Mouse (Mus musculus): Measurements from ENCODE around the gene Ide. TPM values are rescaled to one million over a fixed set of nuclear protein-coding genes. Genes with fewer than 3 reads are reported as not detected.

The Ide gene
- polyA plus RNA-seq, 1 experiment from 2014 or later = 48.7 TPM

DNA sequence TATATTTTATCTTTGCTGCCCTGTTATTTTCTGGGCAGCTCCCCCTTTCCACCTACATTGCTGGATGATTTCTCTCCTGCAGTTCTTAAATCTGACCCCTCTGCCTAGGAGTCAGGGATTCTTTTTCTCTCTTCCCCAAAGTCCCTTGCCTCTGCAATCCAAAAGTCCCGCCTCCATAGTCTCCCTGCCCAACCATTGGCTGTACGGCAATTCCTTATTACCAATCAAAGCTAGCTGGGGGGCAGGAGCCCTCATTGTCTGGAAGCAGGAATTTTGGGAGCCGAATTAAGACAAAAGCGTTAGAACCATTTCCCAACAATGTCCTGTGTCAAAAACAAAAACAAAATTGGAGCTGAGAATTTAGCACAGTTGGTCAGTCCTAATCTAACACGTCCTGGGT, 24.9 kb upstream of the Ide start:
- no peak overlapping the region for H3K27ac ChIP-seq (replicated peaks)
- 30% methylated on average over 5 of the region's 5 CpGs for WGBS
- ATAC-seq (ENCODE audit: low FRiP score, low read depth) = no peak

DNA sequence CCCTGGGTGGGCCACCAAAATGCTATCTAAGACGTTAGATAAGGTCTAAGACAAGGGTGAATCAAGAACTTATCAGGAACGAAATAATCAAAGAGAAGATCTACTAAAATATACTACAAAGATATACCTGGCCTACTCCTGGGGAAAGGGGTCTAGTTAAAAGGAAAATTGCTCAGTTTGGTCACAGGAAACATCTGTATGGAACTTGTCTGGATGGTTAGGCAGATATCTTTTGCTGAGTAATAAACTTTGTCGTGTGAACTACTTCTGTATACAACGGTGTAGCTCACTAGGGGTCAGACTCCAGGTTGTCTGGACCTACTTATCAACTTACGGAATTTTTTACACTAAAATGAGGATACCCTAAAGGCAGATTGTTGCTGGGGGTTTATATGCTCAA, 22.4 kb upstream of the Ide start:
- Histone ChIP-seq H3K4me1 (0 out of 2 replicates have a peak, but pooled peaks cover 3% of the 10 kb centered on the region), H3K9me3 (no peaks in the 10 kb centered on the region), H3K27me3 (no peaks in the 10 kb centered on the region), H3K4me3 (no peak overlapping the region), H3K4me2 (replicated peaks) (no peak overlapping the region), H3K9ac (replicated peaks) (no peak overlapping the region), H3K36me3 (no peaks in the 10 kb centered on the region), H3K27ac (replicated peaks) (no peak overlapping the region)
- ATAC-seq (ENCODE audit: low FRiP score, low read depth) = no peak
- WGBS = 79% methylated on average over 5 of the region's 5 CpGs

More for the DNA sequence above, 24.9 kb upstream of the Ide start:
- no peak overlapping the region for H3K4me3 ChIP-seq
- no peaks in the 10 kb centered on the region for H3K4me1 ChIP-seq
- no peak overlapping the region for H3K9ac ChIP-seq (replicated peaks)
- H3K27me3 ChIP-seq = no peaks in the 10 kb centered on the region
- no peaks in the 10 kb centered on the region for H3K36me3 ChIP-seq
- H3K4me2 ChIP-seq (replicated peaks) = no peak overlapping the region
- no peaks in the 10 kb centered on the region for H3K9me3 ChIP-seq

DNA sequence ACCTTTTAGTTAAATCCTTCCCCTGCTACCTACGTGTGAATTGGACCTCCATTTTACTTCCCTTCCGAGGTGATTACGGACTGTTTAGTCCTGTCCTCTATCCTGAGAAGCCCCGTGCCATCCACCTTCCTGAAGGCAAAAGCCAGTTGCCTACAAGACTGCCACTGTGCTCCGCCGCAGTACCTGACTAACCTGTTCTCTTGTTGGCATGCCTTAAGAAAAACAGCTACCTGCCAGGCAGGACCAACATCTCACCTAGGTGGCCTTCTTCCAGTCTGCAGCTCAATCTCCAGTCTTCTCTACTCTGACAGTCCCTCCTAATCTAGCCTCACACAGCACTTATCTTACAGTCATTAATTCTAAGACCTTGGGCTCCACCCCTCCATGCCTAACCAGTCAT, 15.7 kb upstream of the Ide start:
- WGBS = 95% methylated on average over 6 of the region's 6 CpGs
- 0 out of 2 replicates have a peak, but pooled peaks cover 9% of the 10 kb centered on the region for H3K36me3 ChIP-seq
- H3K9me3 ChIP-seq = no peaks in the 10 kb centered on the region
- H3K4me2 ChIP-seq (replicated peaks) = no peak overlapping the region
- 0 out of 2 replicates have a peak, but pooled peaks cover 3% of the 10 kb centered on the region for H3K4me1 ChIP-seq
- no peak for ATAC-seq (ENCODE audit: low FRiP score, low read depth)
- no peaks in the 10 kb centered on the region for H3K27me3 ChIP-seq
- H3K9ac ChIP-seq (replicated peaks) = no peak overlapping the region
- H3K27ac ChIP-seq (replicated peaks) = no peak overlapping the region
- no peak overlapping the region for H3K4me3 ChIP-seq

DNA sequence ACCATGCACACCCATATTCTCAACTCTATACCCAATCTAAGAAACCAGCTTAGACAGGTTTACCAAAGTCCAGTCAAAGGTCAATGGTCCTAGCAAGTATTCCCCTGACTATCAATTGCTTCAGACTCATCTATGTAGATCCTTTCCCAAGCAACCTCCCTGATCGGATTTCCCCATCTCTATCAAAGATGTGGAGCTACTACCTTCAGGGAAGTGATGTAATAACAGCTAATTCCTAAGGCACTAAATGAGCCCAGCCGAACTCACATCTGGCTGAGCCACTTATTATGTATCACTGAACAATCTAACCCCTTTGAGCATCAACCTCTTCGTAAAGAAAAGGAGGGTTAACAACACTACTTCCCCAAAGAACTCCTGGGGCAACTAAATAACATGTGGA, 15.1 kb upstream of the Ide start:
- 91% methylated on average over 3 of the region's 3 CpGs for WGBS
- Histone ChIP-seq H3K9me3 (no peaks in the 10 kb centered on the region), H3K27me3 (no peaks in the 10 kb centered on the region), H3K4me2 (replicated peaks) (no peak overlapping the region), H3K27ac (replicated peaks) (no peak overlapping the region), H3K4me1 (0 out of 2 replicates have a peak, but pooled peaks cover 3% of the 10 kb centered on the region), H3K9ac (replicated peaks) (no peak overlapping the region), H3K4me3 (no peak overlapping the region), H3K36me3 (0 out of 2 replicates have a peak, but pooled peaks cover 9% of the 10 kb centered on the region)
- no peak for ATAC-seq (ENCODE audit: low FRiP score, low read depth)

DNA sequence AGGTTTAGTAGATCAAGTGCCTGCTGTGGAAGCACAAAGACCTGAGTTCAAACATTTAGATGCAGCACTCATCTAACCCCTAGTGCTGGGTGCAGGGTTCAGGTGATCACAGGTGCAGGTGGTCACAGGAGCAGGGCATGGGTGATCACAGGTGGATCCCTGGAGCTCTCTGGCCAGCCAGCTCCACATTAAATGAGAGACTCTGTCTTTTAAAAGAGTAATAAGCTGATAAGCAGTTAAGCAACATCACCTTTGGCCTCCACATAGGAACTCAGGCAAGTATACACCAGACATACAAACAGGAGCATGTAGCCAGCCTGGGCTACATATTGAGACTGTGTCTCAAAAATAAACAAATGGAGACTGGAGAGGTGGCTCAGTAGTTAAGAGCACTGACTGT, 11.3 kb upstream of the Ide start:
- no peak overlapping the region for H3K9ac ChIP-seq (replicated peaks)
- H3K4me1 ChIP-seq = no peaks in the 10 kb centered on the region
- H3K36me3 ChIP-seq = 0 out of 2 replicates have a peak, but pooled peaks cover 9% of the 10 kb centered on the region
- H3K27me3 ChIP-seq = no peaks in the 10 kb centered on the region
- no peaks in the 10 kb centered on the region for H3K9me3 ChIP-seq
- no peak overlapping the region for H3K4me3 ChIP-seq
- H3K4me2 ChIP-seq (replicated peaks) = no peak overlapping the region
- no peak overlapping the region for H3K27ac ChIP-seq (replicated peaks)
- no peak for ATAC-seq (ENCODE audit: low FRiP score, low read depth)

DNA sequence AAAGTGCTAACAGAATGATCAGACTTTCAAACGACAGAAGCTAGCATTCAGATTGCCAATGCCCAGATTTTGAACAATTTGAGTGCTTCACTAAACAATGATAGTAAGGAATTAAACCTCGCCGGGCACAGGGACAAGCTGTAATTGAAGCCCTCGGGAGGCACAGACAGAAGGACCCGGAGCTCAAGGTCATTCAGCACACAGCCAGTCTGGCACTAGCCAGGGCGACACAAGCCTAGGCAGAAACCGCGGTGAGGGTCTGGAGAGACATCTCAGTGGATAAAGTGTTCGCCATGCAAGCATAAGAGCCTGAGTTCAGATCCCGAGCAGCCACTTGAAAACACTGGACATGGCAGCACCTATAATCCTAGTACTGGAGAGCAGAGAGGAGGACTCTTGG, 10.7 kb upstream of the Ide start:
- H3K4me3 ChIP-seq = no peak overlapping the region
- no peak overlapping the region for H3K4me2 ChIP-seq (replicated peaks)
- H3K9me3 ChIP-seq = no peaks in the 10 kb centered on the region
- H3K27me3 ChIP-seq = no peaks in the 10 kb centered on the region
- ATAC-seq (ENCODE audit: low FRiP score, low read depth) = no peak
- H3K9ac ChIP-seq (replicated peaks) = no peak overlapping the region
- no peak overlapping the region for H3K27ac ChIP-seq (replicated peaks)
- 0 out of 2 replicates have a peak, but pooled peaks cover 9% of the 10 kb centered on the region for H3K36me3 ChIP-seq
- no peaks in the 10 kb centered on the region for H3K4me1 ChIP-seq
- 86% methylated on average over 10 of the region's 10 CpGs for WGBS

DNA sequence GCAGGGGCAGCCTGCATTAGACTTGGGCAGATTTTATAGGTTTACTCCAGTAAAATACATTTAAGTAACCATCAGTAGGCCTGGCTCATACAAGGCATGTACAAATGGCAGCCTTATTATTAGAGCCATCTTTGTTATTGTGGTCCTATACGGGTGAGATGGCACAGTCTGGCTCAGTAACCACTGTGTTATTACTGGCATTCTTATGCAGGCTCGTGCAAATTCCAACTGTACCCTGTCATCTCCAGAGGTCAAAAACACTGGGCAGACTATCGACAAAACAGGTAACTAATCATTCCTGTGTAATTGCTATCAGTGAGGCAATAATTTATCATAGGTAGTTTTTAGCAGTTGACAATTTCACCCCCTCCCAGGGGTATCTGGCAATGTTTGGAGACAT, 8.6 kb upstream of the Ide start:
- Histone ChIP-seq H3K4me3 (no peak overlapping the region), H3K27me3 (no peaks in the 10 kb centered on the region), H3K36me3 (0 out of 2 replicates have a peak, but pooled peaks cover 2% of the 10 kb centered on the region), H3K9ac (replicated peaks) (no peak overlapping the region), H3K27ac (replicated peaks) (no peak overlapping the region), H3K4me1 (no peaks in the 10 kb centered on the region), H3K4me2 (replicated peaks) (no peak overlapping the region), H3K9me3 (no peaks in the 10 kb centered on the region)
- 89% methylated on average over 3 of the region's 3 CpGs for WGBS
- no peak for ATAC-seq (ENCODE audit: low FRiP score, low read depth)

DNA sequence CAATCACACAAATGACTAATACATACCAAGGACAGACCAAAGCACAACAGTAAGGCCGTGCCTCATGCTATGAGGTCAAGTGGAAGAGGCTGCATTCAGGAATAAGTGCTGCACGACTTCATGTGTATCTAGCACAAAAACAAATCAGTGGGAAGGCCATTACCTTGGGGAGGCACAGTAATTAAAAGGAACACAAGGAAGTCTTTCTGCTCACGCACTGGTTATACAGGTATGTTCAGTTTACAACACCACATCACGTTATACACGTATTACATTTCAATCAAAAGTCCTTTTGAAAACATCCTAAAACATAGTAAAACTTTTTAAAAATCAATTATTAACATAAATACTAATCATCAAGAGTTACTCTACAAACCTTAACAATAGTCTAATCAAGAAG, 6.2 kb upstream of the Ide start:
- Histone ChIP-seq H3K4me2 (replicated peaks) (no peak overlapping the region), H3K9ac (replicated peaks) (no peak overlapping the region), H3K36me3 (no peaks in the 10 kb centered on the region), H3K9me3 (no peaks in the 10 kb centered on the region), H3K27me3 (no peaks in the 10 kb centered on the region), H3K4me1 (no peaks in the 10 kb centered on the region), H3K27ac (replicated peaks) (no peak overlapping the region), H3K4me3 (no peak overlapping the region)
- no peak for ATAC-seq (ENCODE audit: low FRiP score, low read depth)
- 91% methylated on average over 5 of the region's 5 CpGs for WGBS

DNA sequence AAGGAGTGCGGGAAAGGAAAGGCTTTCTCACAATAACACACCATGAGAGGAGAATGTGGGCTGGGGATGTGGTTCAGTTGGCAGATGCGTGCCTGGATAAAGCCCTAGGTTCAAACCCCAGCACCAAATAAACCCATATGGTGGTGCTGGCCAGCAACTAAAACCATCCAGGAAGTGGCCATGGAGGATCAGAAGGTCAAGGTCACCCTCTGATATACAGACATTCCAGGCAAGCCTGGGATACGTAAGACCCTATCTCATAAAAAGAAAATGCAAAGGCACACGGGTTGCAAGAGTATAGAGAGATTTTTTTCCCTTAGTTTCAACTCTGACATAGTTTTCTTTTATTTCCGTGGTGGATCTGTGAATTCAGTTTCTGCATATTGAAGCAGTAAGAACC, 3.3 kb upstream of the Ide start:
- Histone ChIP-seq H3K4me2 (replicated peaks) (no peak overlapping the region), H3K4me3 (no peak overlapping the region), H3K27me3 (no peaks in the 10 kb centered on the region), H3K9me3 (no peaks in the 10 kb centered on the region), H3K9ac (replicated peaks) (no peak overlapping the region), H3K27ac (replicated peaks) (no peak overlapping the region), H3K4me1 (no peaks in the 10 kb centered on the region), H3K36me3 (no peaks in the 10 kb centered on the region)
- 86% methylated on average over 5 of the region's 5 CpGs for WGBS
- no peak for ATAC-seq (ENCODE audit: low FRiP score, low read depth)

DNA sequence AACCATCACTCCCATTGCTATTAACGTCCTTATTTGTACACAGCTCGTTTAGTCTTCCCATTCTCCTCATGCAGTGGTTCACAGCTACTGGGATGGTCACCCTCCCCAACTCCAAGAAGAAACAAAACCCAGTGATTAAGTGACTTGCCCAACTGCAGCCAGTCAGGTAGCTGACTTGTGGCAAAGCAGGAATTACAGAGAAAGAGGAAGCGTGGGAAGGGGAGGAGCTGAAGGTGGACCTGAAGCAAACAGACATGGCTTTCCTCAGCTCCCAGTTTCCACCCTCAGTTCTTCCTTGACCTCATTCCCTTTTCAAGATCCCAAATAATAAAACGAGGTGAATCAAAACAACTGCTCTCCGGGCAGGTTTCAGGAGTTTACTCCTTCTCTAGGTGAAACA, 2.8 kb upstream of the Ide start:
- H3K4me3 ChIP-seq = no peak overlapping the region
- H3K9ac ChIP-seq (replicated peaks) = no peak overlapping the region
- no peaks in the 10 kb centered on the region for H3K36me3 ChIP-seq
- no peaks in the 10 kb centered on the region for H3K27me3 ChIP-seq
- WGBS = 87% methylated on average over 5 of the region's 5 CpGs
- no peaks in the 10 kb centered on the region for H3K9me3 ChIP-seq
- no peak overlapping the region for H3K27ac ChIP-seq (replicated peaks)
- no peak for ATAC-seq (ENCODE audit: low FRiP score, low read depth)
- H3K4me2 ChIP-seq (replicated peaks) = no peak overlapping the region
- no peaks in the 10 kb centered on the region for H3K4me1 ChIP-seq

DNA sequence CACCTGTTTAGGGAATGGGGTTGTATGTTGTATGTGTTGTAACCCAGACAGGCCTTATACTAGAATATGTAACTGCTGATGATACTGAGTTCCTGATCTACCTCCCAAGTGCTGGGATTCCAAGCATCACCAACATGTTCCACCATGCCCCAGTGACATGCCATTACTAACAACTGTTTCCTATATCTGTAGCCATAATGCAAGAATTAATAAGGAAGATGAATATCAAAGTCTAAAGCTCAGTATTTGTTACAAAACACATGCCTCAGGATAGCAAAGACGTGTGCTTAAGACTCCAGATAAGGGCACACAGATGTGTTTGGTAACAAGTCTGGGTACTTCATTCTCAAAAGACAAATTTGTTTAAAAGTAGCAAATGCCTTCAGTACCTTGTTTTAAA, 2.3 kb downstream of the Ide start:
- Histone ChIP-seq H3K27ac (replicated peaks) (no peak overlapping the region), H3K27me3 (no peaks in the 10 kb centered on the region), H3K4me1 (no peaks in the 10 kb centered on the region), H3K9me3 (no peaks in the 10 kb centered on the region), H3K9ac (replicated peaks) (no peak overlapping the region), H3K4me2 (replicated peaks) (no peak overlapping the region), H3K4me3 (no peak overlapping the region), H3K36me3 (no peaks in the 10 kb centered on the region)
- no peak for ATAC-seq (ENCODE audit: low FRiP score, low read depth)
- WGBS = 89% methylated on average over 1 of the region's 1 CpGs

DNA sequence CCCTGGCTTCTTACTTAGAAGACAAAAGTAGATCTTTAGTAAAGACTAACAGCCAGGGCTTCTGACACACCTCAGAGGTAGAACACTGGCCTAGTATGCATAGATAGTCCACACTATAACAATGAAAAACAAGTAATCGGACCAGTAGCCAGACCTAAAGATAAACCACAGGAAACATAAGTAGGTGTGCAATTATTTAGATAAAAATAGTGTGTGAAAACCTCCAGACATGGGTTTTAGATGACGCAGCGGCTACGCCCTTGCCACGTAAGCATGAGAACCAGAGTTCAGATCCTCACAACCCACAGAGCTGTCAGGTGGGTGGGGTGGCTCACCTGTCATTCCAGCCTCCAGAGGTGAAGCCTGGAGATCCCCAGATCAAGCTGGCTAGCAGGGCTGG, 4.3 kb downstream of the Ide start:
- no peaks in the 10 kb centered on the region for H3K9me3 ChIP-seq
- no peak for ATAC-seq (ENCODE audit: low FRiP score, low read depth)
- H3K9ac ChIP-seq (replicated peaks) = no peak overlapping the region
- H3K4me2 ChIP-seq (replicated peaks) = no peak overlapping the region
- H3K4me1 ChIP-seq = no peaks in the 10 kb centered on the region
- no peaks in the 10 kb centered on the region for H3K27me3 ChIP-seq
- 98% methylated on average over 5 of the region's 5 CpGs for WGBS
- no peak overlapping the region for H3K27ac ChIP-seq (replicated peaks)
- no peak overlapping the region for H3K4me3 ChIP-seq
- peaks cover 4% of the 10 kb centered on the region for H3K36me3 ChIP-seq

DNA sequence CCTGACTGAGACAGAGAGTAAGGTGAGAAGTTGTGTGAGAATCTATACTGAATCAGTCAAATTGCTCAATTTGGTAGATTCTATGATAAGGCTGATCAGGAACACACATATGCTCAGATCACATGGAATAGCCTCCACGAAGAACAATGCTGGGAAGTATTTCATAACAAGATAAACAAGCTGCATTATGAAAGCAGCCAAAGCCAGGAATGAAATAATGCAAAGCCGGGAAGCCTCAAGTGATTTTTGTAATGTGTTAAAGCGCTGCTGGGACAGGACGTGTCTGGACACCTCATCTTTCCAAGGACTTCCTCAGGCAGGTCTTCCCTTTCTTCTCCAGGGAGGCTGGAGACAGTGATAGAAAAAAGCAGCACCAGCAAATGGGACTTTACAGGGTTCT, 4.9 kb downstream of the Ide start:
- no peaks in the 10 kb centered on the region for H3K9me3 ChIP-seq
- H3K36me3 ChIP-seq = peaks cover 10% of the 10 kb centered on the region
- H3K4me3 ChIP-seq = no peak overlapping the region
- 94% methylated on average over 4 of the region's 4 CpGs for WGBS
- no peak overlapping the region for H3K27ac ChIP-seq (replicated peaks)
- H3K27me3 ChIP-seq = no peaks in the 10 kb centered on the region
- no peak overlapping the region for H3K4me2 ChIP-seq (replicated peaks)
- H3K9ac ChIP-seq (replicated peaks) = no peak overlapping the region
- no peaks in the 10 kb centered on the region for H3K4me1 ChIP-seq
- no peak for ATAC-seq (ENCODE audit: low FRiP score, low read depth)
